Mouse (Mus musculus): Measurements from ENCODE around the gene Adamts10. TPM values are rescaled to one million over a fixed set of nuclear protein-coding genes. Genes with fewer than 3 reads are reported as not detected.
A peak's percentile ranks its signal among the peaks of the same experiment; 100 is the strongest.

Adamts10 gene
- total RNA-seq (2014; rRNA removed; ENCODE audit: low replicate concordance) (17.0 and 34.7 TPM in 2 replicates), polyA plus RNA-seq (2015; fragmentation: Nextera tagmentation; extraction: Ambion mirVana) (13.6 and 14.8 TPM in 2 replicates)

GRCm38 (mm10) chr17:33523918-33524755 lies at the start of gene Adamts10:
Gene Adamts10, plus strand, starts transcription at chr17:33524204.
- WGBS, result 2% methylated on average over 40 of the region's 44 CpGs
- Histone ChIP-seq H3K9me3 (replicated peaks; ENCODE audit: control insufficient read depth, low read length) (no peaks in the 10 kb centered on the region), H3K27ac (ENCODE audit: low read depth) (peak within 1 kb of the TSS; percentile 79), H3K27me3 (ENCODE audit: control insufficient read depth, insufficient read depth, low read length) (no peaks in the 10 kb centered on the region), H3K4me1 (ENCODE audit: control insufficient read depth, insufficient read depth) (peaks cover 9% of the 10 kb centered on the region; the same call in 1 of the 2 replicates), H3K4me2 (ENCODE audit: low read depth, low read length) (peak within 1 kb of the TSS; percentile 89), H3K4me3 (ENCODE audit: low read depth, low read length) (peak within 1 kb of the TSS; percentile 75), H3K9ac (replicated peaks; ENCODE audit: low read depth, low read length) (peak within 1 kb of the TSS; percentile 72), H3K36me3 (replicated peaks; ENCODE audit: control insufficient read depth, insufficient read depth, low read length) (peaks cover 12% of the 10 kb centered on the region)
- ATAC-seq (ENCODE audit: insufficient read depth, low read depth) (peak; percentile 78), DNase-seq (ENCODE audit: low spot score) (peak; percentile 48)
- no peak for TF ChIP-seq CTCF (IDR thresholded peaks at IDR 0.05; ENCODE audit: low read depth)
- TF ChIP-seq EP300 (IDR thresholded peaks at IDR 0.05; ENCODE audit: low read depth), result 0 out of 2 replicates have a peak, but pooled peaks have one; percentile 21

DNA sequence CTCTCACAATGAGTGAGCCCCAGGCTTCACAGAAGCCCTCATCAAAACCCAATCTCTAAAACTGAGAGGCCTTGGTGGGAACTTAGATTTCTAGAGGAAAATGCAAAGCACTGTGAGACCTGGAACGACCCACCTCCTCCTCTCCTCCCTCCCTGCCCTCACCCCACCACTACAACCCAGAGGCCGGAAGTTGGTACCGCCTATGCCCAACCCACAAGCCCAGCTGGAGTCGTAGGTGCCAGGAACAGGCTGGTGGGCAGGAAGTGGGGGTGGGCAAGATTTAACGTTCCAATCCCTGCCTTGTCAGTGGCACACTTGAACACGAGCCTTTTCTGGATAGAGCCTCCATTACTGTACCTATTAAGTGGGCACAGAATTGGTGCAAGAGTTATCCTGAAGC lies 40.0 kb upstream of the Adamts10 start:
- Histone ChIP-seq H3K27ac (ENCODE audit: low read depth) (no peak overlapping the region), H3K4me1 (ENCODE audit: control insufficient read depth, insufficient read depth) (no peaks in the 10 kb centered on the region), H3K36me3 (replicated peaks; ENCODE audit: control insufficient read depth, insufficient read depth, low read length) (no peaks in the 10 kb centered on the region), H3K27me3 (ENCODE audit: control insufficient read depth, insufficient read depth, low read length) (no peaks in the 10 kb centered on the region), H3K9ac (replicated peaks; ENCODE audit: low read depth, low read length) (no peak overlapping the region), H3K4me2 (ENCODE audit: low read depth, low read length) (no peak overlapping the region), H3K9me3 (replicated peaks; ENCODE audit: control insufficient read depth, low read length) (no peaks in the 10 kb centered on the region), H3K4me3 (ENCODE audit: low read depth, low read length) (no peak overlapping the region)
- no peak for TF ChIP-seq CTCF (IDR thresholded peaks at IDR 0.05; ENCODE audit: low read depth)
- no peak for TF ChIP-seq EP300 (IDR thresholded peaks at IDR 0.05; ENCODE audit: low read depth)
- DNase-seq (ENCODE audit: low spot score) (no peak), ATAC-seq (ENCODE audit: insufficient read depth, low read depth) (no peak)
- 30% methylated on average over 6 of the region's 6 CpGs for WGBS

DNA sequence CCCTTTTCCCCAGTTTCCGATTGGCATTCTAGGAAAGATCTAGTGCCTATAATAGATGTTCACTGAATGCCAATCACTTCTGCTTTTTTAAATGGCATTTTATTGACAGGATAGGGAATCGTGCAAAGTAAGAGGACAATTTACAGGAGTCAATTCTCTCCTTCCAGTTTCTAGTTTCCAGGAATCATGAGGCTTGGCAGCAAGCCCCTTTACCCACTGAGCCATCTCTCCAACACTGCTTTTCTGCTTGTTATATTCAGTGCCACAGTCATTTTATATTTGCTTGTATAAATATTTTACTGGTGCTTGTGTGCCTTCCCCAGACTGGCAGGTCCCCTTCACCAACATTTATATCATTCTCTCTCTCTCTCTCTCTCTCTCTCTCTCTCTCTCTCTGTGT lies 36.8 kb upstream of the Adamts10 start:
- H3K4me2 ChIP-seq (ENCODE audit: low read depth, low read length), result no peak overlapping the region
- no peak for TF ChIP-seq EP300 (IDR thresholded peaks at IDR 0.05; ENCODE audit: low read depth)
- TF ChIP-seq CTCF (IDR thresholded peaks at IDR 0.05; ENCODE audit: low read depth), result no peak
- H3K9ac ChIP-seq (replicated peaks; ENCODE audit: low read depth, low read length), result no peak overlapping the region
- H3K27me3 ChIP-seq (ENCODE audit: control insufficient read depth, insufficient read depth, low read length), result no peaks in the 10 kb centered on the region
- no peaks in the 10 kb centered on the region for H3K36me3 ChIP-seq (replicated peaks; ENCODE audit: control insufficient read depth, insufficient read depth, low read length)
- H3K4me3 ChIP-seq (ENCODE audit: low read depth, low read length), result no peak overlapping the region
- no peaks in the 10 kb centered on the region for H3K9me3 ChIP-seq (replicated peaks; ENCODE audit: control insufficient read depth, low read length)
- no peak for DNase-seq (ENCODE audit: low spot score)
- no peaks in the 10 kb centered on the region for H3K4me1 ChIP-seq (ENCODE audit: control insufficient read depth, insufficient read depth)
- 70% methylated on average over 2 of the region's 2 CpGs for WGBS
- H3K27ac ChIP-seq (ENCODE audit: low read depth), result no peak overlapping the region
- no peak for ATAC-seq (ENCODE audit: insufficient read depth, low read depth)

- no peak for DNase-seq (ENCODE audit: low spot score)
- H3K36me3 ChIP-seq (replicated peaks; ENCODE audit: control insufficient read depth, insufficient read depth, low read length), result no peaks in the 10 kb centered on the region
- H3K9ac ChIP-seq (replicated peaks; ENCODE audit: low read depth, low read length), result no peak overlapping the region
- no peak overlapping the region for H3K27ac ChIP-seq (ENCODE audit: low read depth)
- WGBS, result 80% methylated on average over 1 of the region's 1 CpGs
- no peak for TF ChIP-seq EP300 (IDR thresholded peaks at IDR 0.05; ENCODE audit: low read depth)
- TF ChIP-seq CTCF (IDR thresholded peaks at IDR 0.05; ENCODE audit: low read depth), result no peak
- ATAC-seq (ENCODE audit: insufficient read depth, low read depth), result no peak
- no peaks in the 10 kb centered on the region for H3K4me1 ChIP-seq (ENCODE audit: control insufficient read depth, insufficient read depth)
- no peak overlapping the region for H3K4me3 ChIP-seq (ENCODE audit: low read depth, low read length)
- H3K27me3 ChIP-seq (ENCODE audit: control insufficient read depth, insufficient read depth, low read length), result no peaks in the 10 kb centered on the region
- no peak overlapping the region for H3K4me2 ChIP-seq (ENCODE audit: low read depth, low read length)
- no peaks in the 10 kb centered on the region for H3K9me3 ChIP-seq (replicated peaks; ENCODE audit: control insufficient read depth, low read length)
Measured at GRCm38 (mm10) chr17:33487652-33488051, 36.4 kb upstream of the Adamts10 start.

DNA sequence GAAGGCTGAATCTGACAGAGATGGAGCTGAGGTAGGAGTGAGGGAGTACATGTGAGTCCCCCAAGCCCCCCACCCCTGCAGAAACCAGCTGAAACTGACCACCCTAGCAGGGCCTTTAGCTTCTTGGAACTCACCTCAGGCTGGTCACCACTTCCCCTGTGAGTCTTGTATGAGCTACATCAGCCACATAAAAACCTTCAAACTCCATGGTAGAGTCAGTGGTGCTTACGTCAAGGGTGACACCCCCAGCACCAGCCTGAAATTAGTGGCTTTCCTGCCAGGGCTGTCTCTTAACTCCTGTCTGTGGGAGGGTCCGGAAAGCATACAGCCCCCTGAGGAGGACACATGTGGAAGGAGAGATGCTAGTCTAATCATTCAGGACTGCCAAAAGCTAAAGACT lies 32.6 kb upstream of the Adamts10 start:
- H3K27ac ChIP-seq (ENCODE audit: low read depth), result no peak overlapping the region
- no peak overlapping the region for H3K4me3 ChIP-seq (ENCODE audit: low read depth, low read length)
- no peaks in the 10 kb centered on the region for H3K9me3 ChIP-seq (replicated peaks; ENCODE audit: control insufficient read depth, low read length)
- TF ChIP-seq CTCF (IDR thresholded peaks at IDR 0.05; ENCODE audit: low read depth) (no peak), EP300 (IDR thresholded peaks at IDR 0.05; ENCODE audit: low read depth) (no peak)
- H3K9ac ChIP-seq (replicated peaks; ENCODE audit: low read depth, low read length), result no peak overlapping the region
- H3K27me3 ChIP-seq (ENCODE audit: control insufficient read depth, insufficient read depth, low read length), result no peaks in the 10 kb centered on the region
- 88% methylated on average over 2 of the region's 2 CpGs for WGBS
- no peaks in the 10 kb centered on the region for H3K4me1 ChIP-seq (ENCODE audit: control insufficient read depth, insufficient read depth)
- no peak for DNase-seq (ENCODE audit: low spot score)
- H3K36me3 ChIP-seq (replicated peaks; ENCODE audit: control insufficient read depth, insufficient read depth, low read length), result no peaks in the 10 kb centered on the region
- ATAC-seq (ENCODE audit: insufficient read depth, low read depth), result no peak
- H3K4me2 ChIP-seq (ENCODE audit: low read depth, low read length), result no peak overlapping the region
